Mouse (Mus musculus) embryonic facial prominence, embryonic 12.5 days (tissue): ENCODE data around the gene Gucy1a1. TPM values are rescaled to one million over a fixed set of nuclear protein-coding genes. Genes with fewer than 3 reads are reported as not detected.

Experiments used
- ATAC-seq: fragments of 200-750 bp; cut with Nextera tagmentation; 2 replicates; pipeline ENCODE4 v1.8.0; 2017; ENCODE audit not compliant: insufficient number of reproducible peaks, insufficient read depth, low FRiP score, low TSS enrichment
- H3K27ac ChIP-seq: fragments of 300-500 bp; sonication (generic); 2 replicates; pipeline ENCODE4 v1.5.1; 2016; ENCODE audit warnings: mild to moderate bottlenecking
- H3K27me3 ChIP-seq: fragments of 300-500 bp; sonication (generic); 2 replicates; pipeline ENCODE4 v1.6.1; 2016; ENCODE audit warnings: mild to moderate bottlenecking, moderate library complexity
- H3K36me3 ChIP-seq: fragments of 300-500 bp; sonication (generic); 2 replicates; pipeline ENCODE4 v1.6.1; 2016; ENCODE audit warnings: mild to moderate bottlenecking
- H3K4me1 ChIP-seq: fragments of 300-500 bp; sonication (generic); 2 replicates; pipeline ENCODE4 v1.6.1; 2016
- H3K4me2 ChIP-seq: fragments of 300-500 bp; sonication (generic); replicated peaks from 2 replicates; pipeline ENCODE4 v1.6.1; 2016; ENCODE audit warnings: mild to moderate bottlenecking, moderate library complexity
- H3K4me3 ChIP-seq: fragments of 300-500 bp; sonication (generic); 2 replicates; pipeline ENCODE4 v1.5.1; 2016; ENCODE audit warnings: mild to moderate bottlenecking
- H3K9ac ChIP-seq: fragments of 300-500 bp; sonication (generic); 2 replicates; pipeline ENCODE4 v1.6.1; 2016; ENCODE audit warnings: mild to moderate bottlenecking, moderate library complexity
- H3K9me3 ChIP-seq: fragments of 300-500 bp; sonication (generic); 2 replicates; pipeline ENCODE4 v1.6.1; 2016; ENCODE audit warnings: mild to moderate bottlenecking, moderate library complexity
- WGBS: fragments of 180-500 bp; shearing (Covaris S2); methylation state at CpG from one replicate; pipeline ENCODE4 v1.1.7; 2016; 5-methylcytosine and 5-hydroxymethylcytosine counted together
- microRNA-seq: library from miRNA; unstranded; fragments of <30 nt; microRNA quantifications from one replicate; pipeline ENCODE4, GENCODE M21; 2017
- polyA plus RNA-seq: library from polyadenylated mRNA; unstranded; fragments of >200 nt; fragmentation: Nextera tagmentation; extraction: Ambion mirVana; gene quantifications from 2 replicates; pipeline ENCODE4 v1.2.1, GENCODE M21; 2016

Gucy1a1 gene
- polyA plus RNA-seq, 1 experiment from 2014 or later: 6.3 TPM

GRCm38 (mm10) chr3:82044902-82045301 lies 100.7 kb downstream of the Gucy1a1 start:
- no peaks in the 10 kb centered on the region for H3K4me1 ChIP-seq
- H3K27me3 ChIP-seq: no peaks in the 10 kb centered on the region
- H3K36me3 ChIP-seq: no peaks in the 10 kb centered on the region
- H3K27ac ChIP-seq: no peak overlapping the region
- no peak overlapping the region for H3K4me3 ChIP-seq
- WGBS: 84% methylated on average over 5 of the region's 5 CpGs
- no peak overlapping the region for H3K4me2 ChIP-seq
- no peak overlapping the region for H3K9ac ChIP-seq
- ATAC-seq: no peak
- H3K9me3 ChIP-seq: no peaks in the 10 kb centered on the region

DNA sequence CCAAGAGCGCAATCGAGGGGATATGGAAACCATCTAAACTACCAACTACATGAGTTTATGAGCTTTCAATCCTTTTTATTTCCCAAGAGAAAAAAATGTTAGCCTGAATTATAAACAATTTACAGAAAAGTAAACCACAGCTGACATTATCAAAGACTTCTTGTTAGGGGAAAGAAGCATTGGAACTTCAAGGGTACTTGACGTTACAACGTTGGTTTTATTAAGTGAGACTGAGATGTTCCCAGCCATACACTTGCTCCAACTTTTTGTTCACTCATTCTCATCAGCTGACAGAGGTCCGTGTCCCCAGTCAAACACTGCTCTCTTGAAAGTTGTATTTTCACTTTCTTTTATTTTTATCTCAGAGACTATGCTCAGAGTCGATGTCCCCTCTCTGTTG lies 101.9 kb downstream of the Gucy1a1 start:
- H3K9ac ChIP-seq: no peak overlapping the region
- H3K4me1 ChIP-seq: no peaks in the 10 kb centered on the region
- H3K27me3 ChIP-seq: no peaks in the 10 kb centered on the region
- no peak overlapping the region for H3K4me3 ChIP-seq
- 82% methylated on average over 6 of the region's 6 CpGs for WGBS
- H3K27ac ChIP-seq: no peak overlapping the region
- H3K4me2 ChIP-seq: no peak overlapping the region
- no peaks in the 10 kb centered on the region for H3K9me3 ChIP-seq
- no peaks in the 10 kb centered on the region for H3K36me3 ChIP-seq
- ATAC-seq: no peak

Small RNAs within 50 kb of the gene (microRNA-seq; reads per million reads assigned to microRNA genes)
- not detected for gene Mir7010

Other genes starting within 250 kb of the Gucy1a1 start
- gene Ctso, start 213.2 kb downstream of the Gucy1a1 start, polyA plus RNA-seq: 8.1 TPM in 2 replicates
- gene Tdo2, start 169.6 kb downstream of the Gucy1a1 start, polyA plus RNA-seq: 0.09 TPM in 1 of 2 replicates, not detected in the other
- gene Asic5, start 163.5 kb downstream of the Gucy1a1 start, polyA plus RNA-seq: not detected in 2 replicates
- 8.0 and 9.7 TPM in 2 replicates for gene Gucy1b1, start 71.1 kb downstream of the Gucy1a1 start, polyA plus RNA-seq
- gene Map9, start 212.3 kb upstream of the Gucy1a1 start, polyA plus RNA-seq: 9.9 and 10.2 TPM in 2 replicates